ENCODE assay signal across 10 mouse cellular contexts in genomic region chr10:16441661-16442072, GRCm38 (mm10).
DNase-seq lines count a peak whose midpoint lies in the region; ATAC-seq lines count a peak whose summit lies in the region.
"Had no signal": no experiment of that assay in that cellular context is flagged by ENCODE, and none has a peak within 500 bp of the region (broad histone marks: within the 10 kb centered on the region; RNA-seq: fewer than 3 reads in every experiment).

No protein-coding gene starts in this region.

- DNase-seq in forebrain, embryonic 11.5 days (ENCODE audit: low spot score) = no peak
- DNase-seq in midbrain, embryonic 10.5 days (ENCODE audit: low spot score) = no peak
- DNase-seq in mesoderm, embryonic 11.5 days (ENCODE audit: low read depth, low spot score) = peak; percentile 14
- no peak for DNase-seq in spleen, postnatal 4 days (ENCODE audit: low spot score in 2 of 2)
- DNase-seq in frontal cortex, postnatal 25 days (ENCODE audit: low spot score in 2 of 2) = no peak

- H3K4me2 ChIP-seq in forebrain, embryonic 13.5 days = no peak overlapping the region
- no peak overlapping the region for H3K4me2 ChIP-seq in forebrain, embryonic 11.5 days (ENCODE audit: low read depth, low read length, severe bottlenecking)
- no peak overlapping the region for H3K4me2 ChIP-seq in midbrain, embryonic 15.5 days
- no peak overlapping the region for H3K4me2 ChIP-seq in forebrain, embryonic 15.5 days (replicated peaks)
- H3K4me2 ChIP-seq: limb, embryonic 13.5 days had no signal

- H3K9me3 ChIP-seq in forebrain, embryonic 13.5 days (replicated peaks) = no peaks in the 10 kb centered on the region
- no peaks in the 10 kb centered on the region for H3K9me3 ChIP-seq in forebrain, embryonic 11.5 days (ENCODE audit: control insufficient read depth, low read length)
- no peaks in the 10 kb centered on the region for H3K9me3 ChIP-seq in midbrain, embryonic 15.5 days
- no peaks in the 10 kb centered on the region for H3K9me3 ChIP-seq in midbrain, embryonic 10.5 days (replicated peaks)
- no peaks in the 10 kb centered on the region for H3K9me3 ChIP-seq in forebrain, embryonic 15.5 days
- H3K9me3 ChIP-seq: limb, embryonic 13.5 days had no signal

- no peak overlapping the region for H3K4me3 ChIP-seq in forebrain, embryonic 13.5 days
- H3K4me3 ChIP-seq in forebrain, embryonic 11.5 days (ENCODE audit: low read depth, low read length) = no peak overlapping the region
- no peak overlapping the region for H3K4me3 ChIP-seq in midbrain, embryonic 15.5 days
- H3K4me3 ChIP-seq in midbrain, embryonic 10.5 days = no peak overlapping the region
- no peak overlapping the region for H3K4me3 ChIP-seq in forebrain, embryonic 15.5 days
- H3K4me3 ChIP-seq: limb, embryonic 13.5 days had no signal

- no peaks in the 10 kb centered on the region for H3K36me3 ChIP-seq in forebrain, embryonic 13.5 days (ENCODE audit: poor library complexity, severe bottlenecking)
- H3K36me3 ChIP-seq in forebrain, embryonic 11.5 days (ENCODE audit: control insufficient read depth, insufficient read depth, low read length) = no peaks in the 10 kb centered on the region
- no peaks in the 10 kb centered on the region for H3K36me3 ChIP-seq in midbrain, embryonic 15.5 days (replicated peaks)
- H3K36me3 ChIP-seq in midbrain, embryonic 10.5 days = no peaks in the 10 kb centered on the region
- no peaks in the 10 kb centered on the region for H3K36me3 ChIP-seq in forebrain, embryonic 15.5 days
- H3K36me3 ChIP-seq: limb, embryonic 13.5 days had no signal

- WGBS in forebrain, embryonic 13.5 days = 30% methylated on average over 2 of the region's 2 CpGs
- WGBS in forebrain, embryonic 11.5 days = 39% methylated on average over 2 of the region's 2 CpGs
- 28% methylated on average over 2 of the region's 2 CpGs for WGBS in midbrain, embryonic 15.5 days
- WGBS in midbrain, embryonic 10.5 days = 78% methylated on average over 2 of the region's 2 CpGs
- WGBS in forebrain, embryonic 15.5 days = 6% methylated on average over 2 of the region's 2 CpGs

- H3K4me1 ChIP-seq in forebrain, embryonic 13.5 days = peaks cover 12% of the 10 kb centered on the region; the same call in 1 of the 2 replicates
- no peaks in the 10 kb centered on the region for H3K4me1 ChIP-seq in forebrain, embryonic 11.5 days (replicated peaks; ENCODE audit: control insufficient read depth, insufficient read depth, low read length)
- H3K4me1 ChIP-seq in midbrain, embryonic 15.5 days = no peaks in the 10 kb centered on the region
- peaks cover 9% of the 10 kb centered on the region for H3K4me1 ChIP-seq in midbrain, embryonic 10.5 days
- H3K4me1 ChIP-seq in forebrain, embryonic 15.5 days = peaks cover 14% of the 10 kb centered on the region
- H3K4me1 ChIP-seq: limb, embryonic 13.5 days had no signal

- H3K9ac ChIP-seq in forebrain, embryonic 13.5 days = no peak overlapping the region
- no peak overlapping the region for H3K9ac ChIP-seq in forebrain, embryonic 11.5 days (ENCODE audit: low read length)
- H3K9ac ChIP-seq in midbrain, embryonic 15.5 days = no peak overlapping the region
- no peak overlapping the region for H3K9ac ChIP-seq in forebrain, embryonic 15.5 days (replicated peaks)
- H3K9ac ChIP-seq: limb, embryonic 13.5 days had no signal

- peak; percentile 93 for ATAC-seq in forebrain, embryonic 13.5 days
- no peak for ATAC-seq in forebrain, embryonic 11.5 days (replicated peaks; ENCODE audit: low FRiP score)
- peak; percentile 58; the same call in 1 of the 2 replicates for ATAC-seq in midbrain, embryonic 15.5 days (replicated peaks)
- ATAC-seq in forebrain, embryonic 15.5 days (replicated peaks) = peak; percentile 92
- ATAC-seq: intestine, postnatal 0 days had no signal

- H3K27me3 ChIP-seq in forebrain, embryonic 13.5 days = no peaks in the 10 kb centered on the region
- no peaks in the 10 kb centered on the region for H3K27me3 ChIP-seq in forebrain, embryonic 11.5 days (ENCODE audit: control insufficient read depth, insufficient read depth, low read length)
- H3K27me3 ChIP-seq in midbrain, embryonic 15.5 days (replicated peaks) = no peaks in the 10 kb centered on the region
- H3K27me3 ChIP-seq in midbrain, embryonic 10.5 days (ENCODE audit: low read depth, poor library complexity, severe bottlenecking) = no peaks in the 10 kb centered on the region
- H3K27me3 ChIP-seq in forebrain, embryonic 15.5 days = no peaks in the 10 kb centered on the region
- H3K27me3 ChIP-seq: limb, embryonic 13.5 days had no signal

- H3K27ac ChIP-seq in forebrain, embryonic 13.5 days = peak overlapping the region; percentile 37
- H3K27ac ChIP-seq in forebrain, embryonic 11.5 days (ENCODE audit: low read depth, low read length) = no peak overlapping the region
- H3K27ac ChIP-seq in midbrain, embryonic 15.5 days = no peak overlapping the region
- no peak overlapping the region for H3K27ac ChIP-seq in midbrain, embryonic 10.5 days (replicated peaks)
- H3K27ac ChIP-seq in forebrain, embryonic 15.5 days (replicated peaks) = peak overlapping the region; percentile 81
- H3K27ac ChIP-seq: limb, embryonic 13.5 days had no signal

Comparison
In these comparisons a context has a peak if more than half of its experiments do, and no peak if none do; other contexts are left out.
1. H3K27ac ChIP-seq: peak in forebrain, embryonic 13.5 days (single experiment) and forebrain, embryonic 15.5 days (single experiment); none in forebrain, embryonic 11.5 days (single experiment), midbrain, embryonic 15.5 days (single experiment) and midbrain, embryonic 10.5 days (single experiment).